Mouse (Mus musculus): Measurements from ENCODE around the gene Homer3.

GRCm38 (mm10) chr8:70283136-70284077, 780 bp downstream of the Homer3 start:
- no peak for TF ChIP-seq CTCF (IDR thresholded peaks at IDR 0.05; ENCODE audit: control insufficient read depth, insufficient read depth, low read length)
- TF ChIP-seq POLR2A (IDR thresholded peaks at IDR 0.05; ENCODE audit: borderline replicate concordance, control insufficient read depth, low read depth, low read length) = 0 out of 2 replicates have a peak, but pooled peaks have one; percentile 23

All from bone marrow, adult 2 months (tissue).